Mouse (Mus musculus) lung, embryonic 14.5 days (tissue): ENCODE data around the gene Cbwd1. TPM values are rescaled to one million over a fixed set of nuclear protein-coding genes. Genes with fewer than 3 reads are reported as not detected.
A peak's percentile ranks its signal among the peaks of the same experiment; 100 is the strongest.

Experiments used
- ATAC-seq: fragments of 200-750 bp; cut with Nextera tagmentation; 2 replicates; pipeline ENCODE4 v1.8.0; 2017; ENCODE audit warnings: mild to moderate bottlenecking, moderate TSS enrichment, moderate library complexity; ENCODE audit not compliant: insufficient read depth
- DNase-seq: peaks from one replicate; pipeline ENCODE4 v3.0.0-alpha.2; 2015
- H3K27ac ChIP-seq: fragments of 300-500 bp; sonication (generic); 2 replicates; pipeline ENCODE4 v1.5.1; 2014; ENCODE audit warnings: low read depth, mild to moderate bottlenecking, moderate library complexity
- H3K27me3 ChIP-seq: fragments of 300-500 bp; sonication (generic); 2 replicates; pipeline ENCODE4 v1.6.1; 2014; ENCODE audit warnings: low read length, control low read depth; ENCODE audit not compliant: insufficient read depth
- H3K36me3 ChIP-seq: fragments of 300-500 bp; sonication (generic); 2 replicates; pipeline ENCODE4 v1.6.1; 2014; ENCODE audit warnings: control low read depth; ENCODE audit not compliant: insufficient read depth
- H3K4me1 ChIP-seq: fragments of 300-500 bp; sonication (generic); 2 replicates; pipeline ENCODE4 v1.6.1; 2014; ENCODE audit warnings: antibody characterized with exemption, control low read depth; ENCODE audit not compliant: insufficient read depth
- H3K4me2 ChIP-seq: fragments of 300-500 bp; sonication (generic); 2 replicates; pipeline ENCODE4 v1.6.1; 2014; ENCODE audit warnings: mild to moderate bottlenecking
- H3K4me3 ChIP-seq: fragments of 300-500 bp; sonication (generic); 2 replicates; pipeline ENCODE4 v1.5.1; 2014; ENCODE audit warnings: low read depth, low read length
- H3K9ac ChIP-seq: fragments of 300-500 bp; sonication (generic); 2 replicates; pipeline ENCODE4 v1.6.1; 2014
- H3K9me3 ChIP-seq: fragments of 300-500 bp; sonication (generic); 2 replicates; pipeline ENCODE4 v1.6.1; 2016; ENCODE audit warnings: low read depth, low read length, control low read depth
- CTCF ChIP-seq: IDR thresholded peaks from 2 replicates; pipeline ENCODE4 v1.5.1; 2016; ENCODE audit warnings: antibody characterized with exemption, low read depth
- WGBS: fragments of 180-500 bp; shearing (Covaris S2); extraction: QIAGEN DNeasy Blood & Tissue Kit; methylation state at CpG from one replicate; pipeline ENCODE4 v1.1.7; 2014; 5-methylcytosine and 5-hydroxymethylcytosine counted together
- polyA plus RNA-seq: library from polyadenylated mRNA; unstranded; fragments of >200 nt; fragmentation: Nextera tagmentation; extraction: Ambion mirVana; gene quantifications from 2 replicates; pipeline ENCODE4 v1.2.1, GENCODE M21; 2014

Cbwd1 gene
- 20.0 and 21.5 TPM in 2 replicates for polyA plus RNA-seq

GRCm38 (mm10) chr19:24961172-24961962, at the start of gene Cbwd1:
TSS of gene Cbwd1 (minus strand) at chr19:24961610.
- WGBS = under 1% methylated on average over 36 of the region's 36 CpGs
- ATAC-seq (peak; percentile 99), DNase-seq (peak; percentile 100)
- Histone ChIP-seq H3K4me1 (no peaks in the 10 kb centered on the region), H3K4me2 (peak within 1 kb of the TSS; percentile 59), H3K27ac (peak within 1 kb of the TSS; percentile 49; the same call in 1 of the 2 replicates), H3K9me3 (no peaks in the 10 kb centered on the region), H3K36me3 (no peaks in the 10 kb centered on the region), H3K27me3 (no peaks in the 10 kb centered on the region), H3K4me3 (peak within 1 kb of the TSS; percentile 83), H3K9ac (peak within 1 kb of the TSS; percentile 81)
- peak; percentile 95 for TF ChIP-seq CTCF

GRCm38 (mm10) chr19:25008509-25008908, 47.1 kb upstream of the Cbwd1 start:
- no peak for DNase-seq
- WGBS = 83% methylated on average over 2 of the region's 2 CpGs
- Histone ChIP-seq H3K27ac (no peak overlapping the region), H3K9me3 (no peaks in the 10 kb centered on the region), H3K4me3 (no peak overlapping the region), H3K27me3 (no peaks in the 10 kb centered on the region), H3K4me1 (peaks cover 8% of the 10 kb centered on the region; the same call in 1 of the 2 replicates), H3K36me3 (no peaks in the 10 kb centered on the region), H3K9ac (no peak overlapping the region), H3K4me2 (no peak overlapping the region)
- ATAC-seq = no peak
- no peak for TF ChIP-seq CTCF

- Histone ChIP-seq H3K9me3 (no peaks in the 10 kb centered on the region), H3K4me2 (no peak overlapping the region), H3K9ac (no peak overlapping the region), H3K36me3 (no peaks in the 10 kb centered on the region), H3K4me3 (no peak overlapping the region), H3K27me3 (peaks cover 4% of the 10 kb centered on the region), H3K4me1 (peaks cover 8% of the 10 kb centered on the region; the same call in 1 of the 2 replicates), H3K27ac (no peak overlapping the region)
- DNase-seq (no peak), ATAC-seq (no peak)
- 63% methylated on average over 1 of the region's 1 CpGs for WGBS
- TF ChIP-seq CTCF = no peak
Observed at GRCm38 (mm10) chr19:25006686-25007085, 45.3 kb upstream of the Cbwd1 start.

GRCm38 (mm10) chr19:25003810-25004209, 42.4 kb upstream of the Cbwd1 start:
- Histone ChIP-seq H3K27ac (no peak overlapping the region), H3K4me2 (no peak overlapping the region; the same call in 1 of the 2 replicates), H3K4me3 (no peak overlapping the region), H3K27me3 (peaks cover 32% of the 10 kb centered on the region), H3K36me3 (no peaks in the 10 kb centered on the region), H3K9ac (no peak overlapping the region), H3K4me1 (peaks cover 8% of the 10 kb centered on the region; the same call in 1 of the 2 replicates), H3K9me3 (no peaks in the 10 kb centered on the region)
- ATAC-seq (peak; percentile 64; the same call in 1 of the 2 replicates), DNase-seq (peak; percentile 89)
- WGBS = 14% methylated on average over 4 of the region's 4 CpGs
- no peak for TF ChIP-seq CTCF

GRCm38 (mm10) chr19:25002828-25003227, 41.4 kb upstream of the Cbwd1 start:
- DNase-seq (no peak), ATAC-seq (no peak)
- H3K36me3 ChIP-seq = no peaks in the 10 kb centered on the region
- no peak overlapping the region for H3K4me3 ChIP-seq
- H3K27ac ChIP-seq = no peak overlapping the region
- H3K9ac ChIP-seq = no peak overlapping the region
- peaks cover 42% of the 10 kb centered on the region for H3K27me3 ChIP-seq
- no peaks in the 10 kb centered on the region for H3K9me3 ChIP-seq
- TF ChIP-seq CTCF = no peak
- peaks cover 8% of the 10 kb centered on the region; the same call in 1 of the 2 replicates for H3K4me1 ChIP-seq
- WGBS = 75% methylated on average over 3 of the region's 3 CpGs
- no peak overlapping the region for H3K4me2 ChIP-seq

GRCm38 (mm10) chr19:25002032-25002431, 40.6 kb upstream of the Cbwd1 start:
- DNase-seq (no peak), ATAC-seq (no peak)
- no peak overlapping the region for H3K27ac ChIP-seq
- H3K9ac ChIP-seq = no peak overlapping the region
- 71% methylated on average over 6 of the region's 6 CpGs for WGBS
- H3K4me2 ChIP-seq = no peak overlapping the region
- H3K4me1 ChIP-seq = peaks cover 8% of the 10 kb centered on the region; the same call in 1 of the 2 replicates
- H3K4me3 ChIP-seq = no peak overlapping the region
- no peaks in the 10 kb centered on the region for H3K36me3 ChIP-seq
- H3K27me3 ChIP-seq = peaks cover 42% of the 10 kb centered on the region
- no peaks in the 10 kb centered on the region for H3K9me3 ChIP-seq
- no peak for TF ChIP-seq CTCF

- H3K4me2 ChIP-seq = peak overlapping the region; percentile 97
- no peak for TF ChIP-seq CTCF
- H3K4me3 ChIP-seq = peak overlapping the region; percentile 69; the same call in 1 of the 2 replicates
- no peaks in the 10 kb centered on the region for H3K9me3 ChIP-seq
- no peaks in the 10 kb centered on the region for H3K36me3 ChIP-seq
- DNase-seq (peak; percentile 47), ATAC-seq (no peak)
- WGBS = 15% methylated on average over 9 of the region's 9 CpGs
- H3K9ac ChIP-seq = no peak overlapping the region
- no peak overlapping the region for H3K27ac ChIP-seq
- peaks cover 42% of the 10 kb centered on the region for H3K27me3 ChIP-seq
- H3K4me1 ChIP-seq = peaks cover 8% of the 10 kb centered on the region; the same call in 1 of the 2 replicates
Observed at GRCm38 (mm10) chr19:25000153-25000552, 38.7 kb upstream of the Cbwd1 start.
